Mouse (Mus musculus) gastrocnemius, adult 8-10 months (tissue): ENCODE measurements around the gene Serpina1b. TPM values are rescaled to one million over a fixed set of nuclear protein-coding genes. Genes with fewer than 3 reads are reported as not detected.
"Not testable (repeated sequence)": the region's sequence is repeated elsewhere in the genome, so short reads cannot be mapped to it uniquely, and the experiment has no call there.

Experiments used
- DNase-seq, 2 experiments: peaks; one replicate each; pipeline ENCODE4 v3.0.0; 2022; ENCODE audit warnings: low spot score in 2 of 2
- total RNA-seq, 4 experiments: library from RNA; stranded (reverse); gene quantifications; 2 replicates each; pipeline ENCODE4 v1.2.4; 2022

Serpina1b gene
- total RNA-seq, 4 experiments from 2014 or later = 1.8 TPM; not detected in 3

GRCm38 (mm10) chr12:103700144-103700750, 129.9 kb downstream of the Serpina1b start:
- DNase-seq = no peak

GRCm38 (mm10) chr12:103695429-103695828, 134.7 kb downstream of the Serpina1b start, which contains the start of gene Serpina1f:
TSS of gene Serpina1f (minus strand) at chr12:103695529.
- no peak for DNase-seq

GRCm38 (mm10) chr12:103688221-103688814, 141.9 kb downstream of the Serpina1b start:
- DNase-seq = no peak

DNA sequence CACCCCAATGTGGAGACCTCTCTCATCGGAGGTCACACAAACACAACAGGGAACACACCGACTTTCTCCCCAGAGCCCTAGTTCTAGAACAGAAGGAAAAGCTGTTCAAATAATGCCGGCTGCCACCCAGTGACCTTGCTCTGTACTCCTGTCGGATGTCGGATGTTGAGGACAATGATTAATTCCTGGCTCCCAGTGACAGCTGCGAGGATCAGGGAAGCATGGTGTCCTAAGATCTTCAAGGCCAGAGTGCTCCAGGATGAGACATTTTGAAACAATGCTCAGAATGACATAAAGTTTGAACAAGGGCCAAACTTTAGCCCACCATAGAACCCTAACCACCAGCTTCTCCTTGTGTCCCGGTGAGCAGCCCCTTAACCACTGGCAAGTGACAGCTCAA, 143.2 kb downstream of the Serpina1b start:
- DNase-seq = no peak

DNA sequence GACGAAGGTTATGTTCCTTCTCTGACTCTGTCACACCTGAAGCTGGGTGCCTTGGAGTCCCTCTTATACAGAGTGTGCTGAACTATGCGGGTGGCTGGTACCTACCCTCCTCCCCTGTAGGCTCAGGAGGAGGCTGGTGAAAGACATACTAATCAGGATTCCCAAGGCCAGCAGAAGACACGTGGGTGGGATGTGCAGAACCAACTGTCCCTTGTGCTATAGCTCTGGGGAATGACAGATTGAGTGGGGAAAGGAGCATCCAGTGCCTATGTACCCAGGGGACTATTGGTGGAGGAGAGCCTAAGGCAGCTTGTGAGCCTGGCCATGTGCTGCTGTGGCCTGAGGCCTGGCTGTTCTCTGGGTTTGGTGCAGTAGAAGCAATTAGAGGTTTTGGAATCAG, 144.1 kb downstream of the Serpina1b start:
- DNase-seq = no peak

DNA sequence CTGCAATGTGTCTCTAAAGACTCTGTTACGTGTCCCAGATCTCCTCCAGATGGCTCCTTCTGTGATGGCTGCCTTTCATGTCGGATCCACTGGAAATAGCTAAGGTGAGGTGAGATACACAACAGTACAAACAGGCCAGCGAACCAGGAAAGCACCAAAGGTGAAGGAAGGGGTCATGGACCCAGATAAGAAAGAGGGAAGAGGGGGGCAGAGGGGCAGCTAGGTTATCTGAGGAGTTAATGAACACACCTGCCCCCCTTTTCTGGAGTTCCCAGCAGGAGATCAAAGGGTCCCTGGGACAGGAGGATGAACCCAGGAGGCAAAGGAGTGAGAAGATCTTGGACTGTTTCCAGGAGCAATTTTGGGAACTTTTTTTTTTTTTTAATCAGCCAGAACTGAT, 144.8 kb downstream of the Serpina1b start:
- DNase-seq = no peak

GRCm38 (mm10) chr12:103683775-103684174, 146.4 kb downstream of the Serpina1b start:
- no peak for DNase-seq

DNA sequence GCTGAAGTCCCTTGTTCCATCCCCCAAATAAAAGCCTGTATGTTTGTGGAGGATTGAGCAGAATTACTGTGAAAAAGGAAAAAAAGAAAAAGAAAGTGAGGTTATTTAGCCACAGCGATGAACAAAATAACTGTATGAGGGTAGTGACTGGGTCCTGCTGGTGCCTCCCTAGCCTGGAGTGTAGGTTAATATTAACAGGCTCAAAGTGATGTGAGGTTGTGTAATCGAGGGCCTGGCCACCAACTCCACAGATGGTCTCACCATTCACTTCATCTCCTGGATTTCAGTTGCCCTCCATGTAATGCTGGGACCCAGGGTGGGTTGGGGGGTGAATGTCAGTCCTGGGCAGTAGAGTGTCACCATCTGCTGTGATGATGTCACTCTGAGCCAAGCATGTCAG, 148.4 kb downstream of the Serpina1b start:
- no peak for DNase-seq

GRCm38 (mm10) chr12:103681169-103681568, 149.0 kb downstream of the Serpina1b start:
- DNase-seq = no peak

DNA sequence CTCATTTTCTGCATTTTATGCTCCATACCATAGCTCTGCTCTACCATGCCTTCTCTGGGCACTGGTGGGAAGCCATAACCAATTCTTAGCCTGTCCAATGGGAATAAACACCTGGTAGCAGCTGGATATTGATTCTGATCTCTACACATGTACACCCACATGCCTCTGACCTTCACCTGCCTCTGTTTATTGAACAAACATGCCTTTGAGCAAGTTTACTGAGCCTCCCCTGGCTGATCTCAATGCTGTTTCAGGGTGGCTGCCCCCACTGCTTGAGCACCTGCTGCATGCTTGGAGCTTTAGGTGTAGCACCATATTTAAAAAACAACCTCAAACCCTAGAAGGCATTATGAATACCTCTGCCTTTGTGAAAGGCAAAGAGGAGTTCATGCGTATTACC, 150.3 kb downstream of the Serpina1b start:
- not testable (repeated sequence) for DNase-seq

Other genes starting within 250 kb of the Serpina1b start
- gene Serpina10, start 198.9 kb downstream of the Serpina1b start, total RNA-seq = not detected
- not detected for gene Serpina6, start 173.2 kb downstream of the Serpina1b start, total RNA-seq
- not detected for gene Serpina16, start 154.2 kb downstream of the Serpina1b start, total RNA-seq
- gene Serpina1f, start 134.8 kb downstream of the Serpina1b start, total RNA-seq = not detected
- 1 to 10 TPM in 1 of 4 experiments, not detected in 3; 1.2 TPM for gene Serpina1d, start 56.8 kb downstream of the Serpina1b start, total RNA-seq
- under 1 TPM in 2 of 4 experiments, not detected in 2; 0.34 to 0.43 TPM for gene Serpina1a, start 33.2 kb upstream of the Serpina1b start, total RNA-seq
- 1 to 10 TPM in 1 of 4 experiments, not detected in 3; 1.2 TPM for gene Serpina1c, start 74.5 kb upstream of the Serpina1b start, total RNA-seq
- under 1 TPM in 1 of 4 experiments, not detected in 3; 0.51 TPM for gene Serpina1e, start 128.6 kb upstream of the Serpina1b start, total RNA-seq
- not detected for gene Serpina11, start 159.6 kb upstream of the Serpina1b start, total RNA-seq
- gene Serpina9, start 183.4 kb upstream of the Serpina1b start, total RNA-seq = not detected
- gene Serpina12, start 214.1 kb upstream of the Serpina1b start, total RNA-seq = under 1 TPM in 1 of 4 experiments, not detected in 3; 0.07 TPM